Mouse (Mus musculus) lung, postnatal 0 days (tissue): ENCODE data around the gene Strip2. TPM values are rescaled to one million over a fixed set of nuclear protein-coding genes. Genes with fewer than 3 reads are reported as not detected.

Experiments used
- ATAC-seq: fragments of 200-750 bp; cut with Nextera tagmentation; 2 replicates; pipeline ENCODE4 v1.8.0; 2017; ENCODE audit warnings: moderate library complexity
- DNase-seq: peaks from one replicate; pipeline ENCODE4 v3.0.0-alpha.2; 2016; ENCODE audit warnings: low spot score
- H3K27ac ChIP-seq: fragments of 300-500 bp; sonication (generic); 2 replicates; pipeline ENCODE4 v1.5.1; 2014; ENCODE audit warnings: antibody characterized with exemption, mild to moderate bottlenecking, low read length, mixed read lengths
- H3K27me3 ChIP-seq: fragments of 300-500 bp; sonication (generic); replicated peaks from 2 replicates; pipeline ENCODE4 v1.6.1; 2014; ENCODE audit warnings: low read length, mixed read lengths; ENCODE audit not compliant: insufficient read depth
- H3K36me3 ChIP-seq: fragments of 300-500 bp; sonication (generic); 2 replicates; pipeline ENCODE4 v1.6.1; 2014; ENCODE audit warnings: low read length, mixed read lengths; ENCODE audit not compliant: insufficient read depth
- H3K4me1 ChIP-seq: fragments of 300-500 bp; sonication (generic); 2 replicates; pipeline ENCODE4 v1.6.1; 2014; ENCODE audit warnings: antibody characterized with exemption, low read depth, low read length, mixed read lengths; ENCODE audit not compliant: insufficient read depth
- H3K4me2 ChIP-seq: fragments of 300-500 bp; sonication (generic); replicated peaks from 2 replicates; pipeline ENCODE4 v1.6.1; 2014; ENCODE audit warnings: low read depth, mild to moderate bottlenecking, low read length, moderate library complexity, mixed read lengths
- H3K4me3 ChIP-seq: fragments of 300-500 bp; sonication (generic); 2 replicates; pipeline ENCODE4 v1.5.1; 2014; ENCODE audit warnings: low read depth, low read length
- H3K9ac ChIP-seq: fragments of 300-500 bp; sonication (generic); replicated peaks from 2 replicates; pipeline ENCODE4 v1.6.1; 2014; ENCODE audit warnings: low read depth, mild to moderate bottlenecking
- H3K9me3 ChIP-seq: fragments of 300-500 bp; sonication (generic); 2 replicates; pipeline ENCODE4 v1.6.1; 2016; ENCODE audit warnings: low read length, mixed read lengths
- CTCF ChIP-seq: IDR thresholded peaks from 2 replicates; pipeline ENCODE4 v1.5.1; 2016; ENCODE audit warnings: antibody characterized with exemption, mild to moderate bottlenecking
- EP300 ChIP-seq: IDR thresholded peaks from 2 replicates; pipeline ENCODE4 v1.6.1; 2016; ENCODE audit warnings: antibody characterized with exemption, mild to moderate bottlenecking, control low read depth
- WGBS: fragments of 180-500 bp; shearing (Covaris S2); extraction: QIAGEN DNeasy Blood & Tissue Kit; methylation state at CpG from one replicate; pipeline ENCODE4 v1.1.7; 2014; 5-methylcytosine and 5-hydroxymethylcytosine counted together
- polyA plus RNA-seq: library from polyadenylated mRNA; unstranded; fragments of >200 nt; fragmentation: Nextera tagmentation; extraction: Ambion mirVana; gene quantifications from 2 replicates; pipeline ENCODE4 v1.2.1, GENCODE M21; 2015

The Strip2 gene
- polyA plus RNA-seq, 1 experiment from 2014 or later: 0.47 TPM

DNA sequence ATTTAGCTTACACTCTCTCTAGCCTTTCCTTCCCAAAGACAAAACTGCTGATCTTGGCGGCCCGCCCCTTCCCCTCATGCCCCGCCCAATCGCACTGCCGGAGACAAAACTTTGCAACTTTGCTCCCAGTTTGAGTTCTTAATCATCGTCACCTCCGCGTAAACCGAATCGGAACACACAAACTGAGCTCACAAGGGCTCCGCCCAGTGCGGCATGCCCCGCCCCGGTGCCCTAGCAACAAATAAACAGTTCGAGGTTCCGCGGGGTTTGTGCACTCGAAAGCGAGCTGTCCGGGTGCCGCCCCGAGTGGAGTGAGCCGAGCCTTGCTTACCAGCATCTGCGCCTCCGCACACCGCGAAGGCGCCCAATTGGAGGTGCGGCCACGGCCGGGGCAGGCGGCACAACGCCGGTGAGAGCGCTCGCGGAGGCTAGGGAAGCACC, 68.3 kb downstream of the Strip2 start:
- whole genome bisulfite sequencing: under 1% methylated on average over 37 of the region's 37 CpGs
- peak; percentile 95 for DNase-seq

DNA sequence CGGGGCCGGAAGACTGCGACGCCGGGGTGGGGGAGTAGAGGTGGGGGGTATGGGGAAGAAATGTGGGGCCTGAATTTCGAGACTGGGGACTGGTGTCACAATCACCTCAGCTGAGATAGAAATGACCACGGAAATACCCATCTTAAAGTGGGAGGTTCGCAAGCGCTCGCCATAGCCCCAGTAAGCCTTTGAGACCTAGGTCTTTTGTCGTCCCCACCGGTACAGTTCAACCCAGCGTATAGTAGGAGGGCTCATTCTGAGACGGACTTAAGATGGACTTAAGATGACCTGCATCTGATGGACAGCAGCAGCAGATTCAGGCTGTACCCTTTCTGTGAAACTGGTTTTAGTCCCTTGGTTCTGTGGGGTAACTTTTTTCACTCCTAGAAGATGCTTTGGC, 68.7 kb downstream of the Strip2 start:
- Histone ChIP-seq H3K4me2 (peak overlapping the region; percentile 79), H3K4me1 (no peaks in the 10 kb centered on the region; the same call in 1 of the 2 replicates), H3K27ac (peak overlapping the region; percentile 78), H3K4me3 (peak overlapping the region; percentile 58), H3K36me3 (no peaks in the 10 kb centered on the region), H3K9me3 (no peaks in the 10 kb centered on the region), H3K9ac (peak overlapping the region; percentile 52), H3K27me3 (no peaks in the 10 kb centered on the region)
- WGBS: under 1% methylated on average over 14 of the region's 14 CpGs
- ATAC-seq (peak; percentile 22), DNase-seq (no peak)
- TF ChIP-seq EP300 (no peak), CTCF (no peak)

More for the DNA sequence above, 68.3 kb downstream of the Strip2 start:
- Histone ChIP-seq H3K4me1 (no peaks in the 10 kb centered on the region; the same call in 1 of the 2 replicates), H3K27ac (peak overlapping the region; percentile 78), H3K4me2 (peak overlapping the region; percentile 79), H3K36me3 (no peaks in the 10 kb centered on the region), H3K9ac (peak overlapping the region; percentile 52), H3K4me3 (peak overlapping the region; percentile 58), H3K9me3 (no peaks in the 10 kb centered on the region), H3K27me3 (no peaks in the 10 kb centered on the region)
- ATAC-seq: peak; percentile 97
- no peak for TF ChIP-seq EP300
- no peak for TF ChIP-seq CTCF

DNA sequence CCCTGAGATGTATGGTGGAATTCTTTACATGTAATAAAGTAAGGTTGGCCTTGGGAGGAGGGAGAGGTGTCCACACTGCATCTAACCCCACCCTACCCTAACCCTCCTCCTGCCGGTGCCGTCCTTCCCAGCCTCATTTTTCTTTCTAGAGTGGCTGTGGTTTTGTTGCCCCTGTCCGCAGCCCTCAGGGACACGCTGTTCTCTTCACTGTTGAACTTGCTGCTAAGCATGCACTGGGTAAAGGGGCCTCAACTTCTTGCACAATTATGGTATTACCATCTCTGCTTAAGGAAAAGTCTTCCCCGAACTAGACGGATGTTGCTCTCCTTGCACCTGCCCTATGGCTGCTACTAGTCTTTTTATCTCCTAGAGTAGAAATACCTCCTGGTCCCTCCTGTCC, 69.2 kb downstream of the Strip2 start:
- Histone ChIP-seq H3K4me2 (peak overlapping the region; percentile 79), H3K4me1 (no peaks in the 10 kb centered on the region; the same call in 1 of the 2 replicates), H3K9ac (peak overlapping the region; percentile 52; the same call in 1 of the 2 replicates), H3K27me3 (no peaks in the 10 kb centered on the region), H3K4me3 (peak overlapping the region; percentile 58), H3K36me3 (no peaks in the 10 kb centered on the region), H3K9me3 (no peaks in the 10 kb centered on the region), H3K27ac (peak overlapping the region; percentile 78)
- 9% methylated on average over 6 of the region's 6 CpGs for WGBS
- TF ChIP-seq CTCF: no peak
- TF ChIP-seq EP300: no peak
- ATAC-seq (peak; percentile 17; the same call in 1 of the 2 replicates), DNase-seq (peak; percentile 31)

DNA sequence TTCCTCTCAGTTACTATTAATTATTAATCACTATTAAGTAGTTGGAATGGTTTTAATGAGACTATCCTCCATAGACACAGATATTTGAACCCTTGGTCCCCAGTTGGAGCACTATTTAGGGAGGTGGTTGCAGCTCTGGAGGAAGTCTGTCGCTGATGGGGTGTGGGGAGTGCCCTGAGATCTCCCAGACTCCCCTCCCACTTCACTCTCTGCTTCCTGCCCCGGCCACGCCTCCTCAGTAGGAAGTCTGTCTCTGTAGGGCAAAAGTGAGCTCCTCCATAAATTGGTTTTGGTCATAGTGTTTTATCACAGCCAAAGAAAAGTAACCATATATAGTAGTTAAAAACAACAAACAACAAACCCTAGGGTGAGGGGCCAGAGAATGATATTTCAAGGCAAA, 70.4 kb downstream of the Strip2 start:
- 50% methylated on average over 3 of the region's 3 CpGs for WGBS
- DNase-seq: peak; percentile 57
- Histone ChIP-seq H3K4me3 (no peak overlapping the region), H3K4me1 (no peaks in the 10 kb centered on the region; the same call in 1 of the 2 replicates), H3K9me3 (no peaks in the 10 kb centered on the region), H3K36me3 (no peaks in the 10 kb centered on the region), H3K27me3 (no peaks in the 10 kb centered on the region), H3K4me2 (no peak overlapping the region), H3K9ac (no peak overlapping the region), H3K27ac (no peak overlapping the region)
- ATAC-seq: no peak
- TF ChIP-seq CTCF (no peak), EP300 (no peak)

DNA sequence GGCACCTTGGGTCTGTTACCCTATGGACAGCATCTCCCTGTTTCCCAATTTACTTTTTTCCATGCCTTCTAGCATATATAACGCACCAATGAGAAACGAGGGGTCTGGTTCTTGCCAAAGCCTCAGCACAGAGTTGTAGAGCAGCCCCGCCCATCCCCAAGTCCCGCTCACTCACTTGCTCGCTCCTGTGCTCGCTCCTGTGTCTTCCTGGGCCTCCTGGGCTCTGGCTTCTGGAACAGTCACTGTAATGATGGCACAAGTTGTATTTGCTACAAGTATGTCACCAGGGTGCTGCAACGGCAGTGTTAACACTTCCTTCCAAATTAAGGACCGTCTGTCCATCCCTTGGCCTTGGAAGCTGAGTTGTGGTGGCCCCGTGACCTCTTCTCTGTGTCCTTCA, 81.3 kb downstream of the Strip2 start:
- H3K27me3 ChIP-seq: no peaks in the 10 kb centered on the region
- H3K9me3 ChIP-seq: no peaks in the 10 kb centered on the region
- H3K9ac ChIP-seq: no peak overlapping the region
- H3K27ac ChIP-seq: no peak overlapping the region
- DNase-seq (no peak), ATAC-seq (no peak)
- H3K4me2 ChIP-seq: no peak overlapping the region
- no peak overlapping the region for H3K4me3 ChIP-seq
- 74% methylated on average over 9 of the region's 9 CpGs for WGBS
- no peaks in the 10 kb centered on the region; the same call in 1 of the 2 replicates for H3K4me1 ChIP-seq
- TF ChIP-seq EP300 (no peak), CTCF (no peak)
- no peaks in the 10 kb centered on the region for H3K36me3 ChIP-seq

DNA sequence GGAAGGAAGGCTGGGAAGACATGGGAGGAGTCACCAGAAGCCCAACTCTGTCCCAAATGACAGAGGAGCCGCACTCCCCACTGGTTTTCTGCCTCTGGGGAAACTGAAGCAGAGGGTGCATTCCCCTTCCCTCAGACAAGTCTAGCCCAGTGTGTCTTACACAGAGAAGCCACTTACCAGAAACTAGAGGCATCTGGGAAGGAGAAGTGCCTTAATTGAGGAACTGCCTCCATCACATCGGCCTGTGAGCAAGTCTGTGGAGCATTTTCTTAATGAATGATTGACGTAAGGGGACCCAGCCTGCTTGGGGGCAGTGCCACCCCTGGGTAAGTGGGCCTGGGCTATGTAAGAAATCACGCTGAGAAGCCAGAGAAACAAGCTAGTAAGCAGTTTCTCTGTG, 82.0 kb downstream of the Strip2 start:
- H3K27ac ChIP-seq: no peak overlapping the region
- 65% methylated on average over 4 of the region's 4 CpGs for WGBS
- DNase-seq (no peak), ATAC-seq (no peak)
- H3K9me3 ChIP-seq: no peaks in the 10 kb centered on the region
- no peaks in the 10 kb centered on the region for H3K27me3 ChIP-seq
- no peak for TF ChIP-seq CTCF
- TF ChIP-seq EP300: no peak
- no peaks in the 10 kb centered on the region for H3K36me3 ChIP-seq
- H3K4me1 ChIP-seq: no peaks in the 10 kb centered on the region; the same call in 1 of the 2 replicates
- H3K9ac ChIP-seq: no peak overlapping the region
- no peak overlapping the region for H3K4me3 ChIP-seq
- no peak overlapping the region for H3K4me2 ChIP-seq

DNA sequence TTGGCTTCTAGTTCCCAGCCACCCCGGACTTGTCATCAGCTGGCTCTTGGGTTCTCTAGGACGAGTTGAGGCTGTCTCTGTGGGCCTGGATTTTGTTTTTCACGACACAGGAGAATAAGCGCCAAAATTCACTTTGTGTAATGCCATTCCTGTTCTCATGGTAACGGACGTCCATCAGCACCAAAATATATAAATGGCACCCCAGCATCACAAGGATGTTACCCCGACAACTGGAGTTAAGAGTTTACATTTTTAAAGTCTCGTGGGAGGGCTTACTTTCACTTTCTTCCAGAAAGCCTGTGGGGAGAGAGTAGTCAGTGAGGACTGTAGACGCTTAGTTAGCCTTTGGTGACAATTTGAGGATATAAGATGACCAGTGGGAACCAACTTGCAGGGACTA, 85.8 kb downstream of the Strip2 start:
- Histone ChIP-seq H3K27ac (no peak overlapping the region), H3K9ac (no peak overlapping the region), H3K4me1 (no peaks in the 10 kb centered on the region), H3K4me3 (no peak overlapping the region), H3K4me2 (no peak overlapping the region), H3K36me3 (no peaks in the 10 kb centered on the region), H3K27me3 (no peaks in the 10 kb centered on the region), H3K9me3 (no peaks in the 10 kb centered on the region)
- ATAC-seq: no peak
- 62% methylated on average over 9 of the region's 9 CpGs for WGBS
- TF ChIP-seq EP300 (no peak), CTCF (no peak)
- DNase-seq: no peak
